Mouse (Mus musculus): Measurements from ENCODE around the gene Notum.

DNA sequence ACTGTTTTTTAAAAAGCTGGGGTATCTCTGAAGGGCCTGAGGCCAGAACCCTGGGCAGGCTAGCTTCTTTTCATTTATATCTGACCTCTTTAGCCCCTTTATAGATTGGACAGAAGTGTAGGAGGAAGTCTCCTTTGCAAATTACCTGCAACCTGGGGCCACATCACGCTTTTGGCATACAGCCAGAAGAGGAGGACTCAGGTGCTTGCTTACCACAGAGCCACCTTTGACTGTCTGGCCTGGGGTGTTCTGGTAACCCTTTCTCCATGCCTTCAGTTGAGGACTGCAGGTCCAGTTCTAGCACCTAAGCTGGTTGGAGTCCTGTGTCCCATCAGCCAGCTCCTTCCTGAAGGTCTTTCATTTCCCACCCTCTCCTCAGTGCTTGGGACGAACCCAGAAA, 48.6 kb upstream of the Notum start:
- TF ChIP-seq POLR2A (IDR thresholded peaks at IDR 0.05; ENCODE audit: low read depth, low read length) = no peak
- no peak for TF ChIP-seq CTCF (IDR thresholded peaks at IDR 0.05; ENCODE audit: extremely low read depth, insufficient read length, insufficient replicate concordance, low read depth, low read length)

All from small intestine, adult 2 months (tissue).